Mouse (Mus musculus) limb, embryonic 15.5 days (tissue): ENCODE measurements around the gene Neurl4. TPM values are rescaled to one million over a fixed set of nuclear protein-coding genes. Genes with fewer than 3 reads are reported as not detected.

Experiments used
- ATAC-seq: fragments of 200-750 bp; cut with Nextera tagmentation; 2 replicates; pipeline ENCODE4 v1.8.0; 2017; ENCODE audit warnings: low read depth, moderate TSS enrichment; ENCODE audit not compliant: insufficient number of reproducible peaks, low FRiP score, low TSS enrichment
- H3K27ac ChIP-seq: fragments of 300-500 bp; sonication (generic); 2 replicates; pipeline ENCODE4 v1.5.1; 2015; ENCODE audit warnings: moderate library complexity, mild to moderate bottlenecking, inconsistent platforms
- H3K27me3 ChIP-seq: fragments of 300-500 bp; sonication (generic); 2 replicates; pipeline ENCODE4 v1.6.1; 2015; ENCODE audit warnings: inconsistent platforms
- H3K36me3 ChIP-seq: fragments of 300-500 bp; sonication (generic); 2 replicates; pipeline ENCODE4 v1.6.1; 2015; ENCODE audit warnings: inconsistent platforms
- H3K4me1 ChIP-seq: fragments of 300-500 bp; sonication (generic); 2 replicates; pipeline ENCODE4 v1.6.1; 2015; ENCODE audit warnings: inconsistent platforms
- H3K4me2 ChIP-seq: fragments of 300-500 bp; sonication (generic); 2 replicates; pipeline ENCODE4 v1.6.1; 2015; ENCODE audit warnings: mild to moderate bottlenecking, inconsistent platforms
- H3K4me3 ChIP-seq: fragments of 300-500 bp; sonication (generic); 2 replicates; pipeline ENCODE4 v1.5.1; 2015; ENCODE audit warnings: mild to moderate bottlenecking, inconsistent platforms
- H3K9ac ChIP-seq: fragments of 300-500 bp; sonication (generic); 2 replicates; pipeline ENCODE4 v1.6.1; 2015; ENCODE audit warnings: inconsistent platforms
- H3K9me3 ChIP-seq: fragments of 300-500 bp; sonication (generic); 2 replicates; pipeline ENCODE4 v1.6.1; 2016; ENCODE audit warnings: inconsistent platforms
- WGBS: fragments of 180-500 bp; shearing (Covaris S2); methylation state at CpG from one replicate; pipeline ENCODE4 v1.1.7; 2015; 5-methylcytosine and 5-hydroxymethylcytosine counted together
- polyA plus RNA-seq: library from polyadenylated mRNA; unstranded; fragments of >200 nt; fragmentation: Nextera tagmentation; extraction: Ambion mirVana; gene quantifications from 2 replicates; pipeline ENCODE4 v1.2.1, GENCODE M21; 2015

The Neurl4 gene
- polyA plus RNA-seq, 1 experiment from 2014 or later, result 7.3 TPM

- H3K4me1 ChIP-seq, result peaks cover 8% of the 10 kb centered on the region
- no peak overlapping the region for H3K9ac ChIP-seq
- no peaks in the 10 kb centered on the region for H3K27me3 ChIP-seq
- peaks cover 96% of the 10 kb centered on the region for H3K36me3 ChIP-seq
- no peak overlapping the region for H3K4me2 ChIP-seq
- ATAC-seq, result no peak
- no peaks in the 10 kb centered on the region for H3K9me3 ChIP-seq
- 92% methylated on average over 11 of the region's 11 CpGs for WGBS
- no peak overlapping the region for H3K27ac ChIP-seq
- no peak overlapping the region for H3K4me3 ChIP-seq
Observed at GRCm38 (mm10) chr11:69908645-69909044, 7.8 kb downstream of the Neurl4 start.

GRCm38 (mm10) chr11:69909174-69909573 is 8.3 kb downstream of the Neurl4 start:
- H3K4me2 ChIP-seq, result no peak overlapping the region
- H3K4me3 ChIP-seq, result no peak overlapping the region
- no peak for ATAC-seq
- peaks cover 91% of the 10 kb centered on the region for H3K36me3 ChIP-seq
- H3K9ac ChIP-seq, result no peak overlapping the region
- peaks cover 9% of the 10 kb centered on the region for H3K4me1 ChIP-seq
- no peak overlapping the region for H3K27ac ChIP-seq
- no peaks in the 10 kb centered on the region for H3K27me3 ChIP-seq
- WGBS, result 88% methylated on average over 5 of the region's 5 CpGs
- no peaks in the 10 kb centered on the region for H3K9me3 ChIP-seq

DNA sequence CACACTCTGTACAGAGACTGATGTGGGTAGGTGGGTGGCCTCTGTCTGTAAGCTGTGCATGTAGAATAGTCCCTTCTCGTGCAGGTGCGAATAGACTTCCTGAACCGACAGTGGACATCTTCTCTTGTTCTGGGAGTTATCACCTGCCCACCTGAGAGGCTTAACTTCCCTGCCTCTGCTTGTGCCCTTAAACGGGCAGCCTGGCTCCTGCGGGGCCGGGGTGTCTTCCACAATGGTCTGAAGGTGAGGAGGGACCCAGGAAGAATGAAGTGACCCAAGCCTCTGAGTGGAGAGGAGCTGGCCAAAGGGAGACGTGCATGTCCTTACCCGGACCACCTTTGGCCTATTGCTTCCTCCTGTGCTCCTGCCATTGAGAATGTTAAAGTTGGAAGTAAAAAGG is 9.3 kb downstream of the Neurl4 start:
- Histone ChIP-seq H3K4me3 (no peak overlapping the region), H3K4me2 (no peak overlapping the region), H3K9me3 (no peaks in the 10 kb centered on the region), H3K27ac (no peak overlapping the region), H3K36me3 (peaks cover 86% of the 10 kb centered on the region), H3K27me3 (no peaks in the 10 kb centered on the region), H3K9ac (no peak overlapping the region), H3K4me1 (peaks cover 18% of the 10 kb centered on the region)
- WGBS, result 91% methylated on average over 8 of the region's 8 CpGs
- ATAC-seq, result no peak

DNA sequence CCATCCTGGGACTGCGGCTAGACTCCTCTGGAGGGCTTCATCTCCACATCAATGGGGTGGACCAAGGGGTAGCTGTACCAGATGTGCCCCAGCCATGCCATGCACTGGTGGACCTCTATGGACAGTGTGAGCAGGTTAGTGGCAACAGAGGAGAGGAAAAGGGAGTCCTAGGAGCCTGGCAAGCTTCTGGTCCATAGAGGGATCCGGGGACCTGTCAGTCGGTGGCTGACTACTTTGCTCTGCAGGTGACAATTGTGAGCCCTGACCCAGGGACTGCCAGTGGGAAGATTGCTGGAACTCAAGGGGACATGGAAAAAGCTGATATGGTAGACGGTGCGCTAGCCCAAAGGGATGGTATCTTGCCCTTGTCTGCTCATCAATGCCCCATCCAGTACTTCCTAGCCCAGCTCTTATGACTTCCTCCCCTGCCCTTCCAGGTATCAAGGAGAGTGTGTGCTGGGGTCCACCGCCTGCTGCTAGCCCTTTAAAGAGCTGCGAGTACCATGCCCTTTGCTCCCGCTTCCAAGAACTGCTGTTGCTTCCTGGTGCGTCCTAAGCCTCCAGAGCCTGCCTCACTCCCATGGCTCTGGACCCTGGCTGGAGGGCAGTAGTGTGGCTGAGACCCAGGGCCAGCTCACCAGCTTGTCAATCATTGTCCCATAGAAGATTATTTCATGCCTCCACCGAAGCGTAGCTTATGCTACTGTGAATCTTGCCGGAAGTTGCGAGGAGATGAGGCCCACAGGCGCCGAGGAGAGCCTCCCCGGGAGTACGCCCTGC is 10.1 kb downstream of the Neurl4 start:
- Histone ChIP-seq H3K4me3 (no peak overlapping the region), H3K27ac (no peak overlapping the region), H3K9me3 (no peaks in the 10 kb centered on the region), H3K36me3 (peaks cover 86% of the 10 kb centered on the region), H3K9ac (no peak overlapping the region), H3K27me3 (no peaks in the 10 kb centered on the region), H3K4me1 (peaks cover 26% of the 10 kb centered on the region), H3K4me2 (no peak overlapping the region)
- 91% methylated on average over 17 of the region's 17 CpGs for WGBS
- ATAC-seq, result no peak

DNA sequence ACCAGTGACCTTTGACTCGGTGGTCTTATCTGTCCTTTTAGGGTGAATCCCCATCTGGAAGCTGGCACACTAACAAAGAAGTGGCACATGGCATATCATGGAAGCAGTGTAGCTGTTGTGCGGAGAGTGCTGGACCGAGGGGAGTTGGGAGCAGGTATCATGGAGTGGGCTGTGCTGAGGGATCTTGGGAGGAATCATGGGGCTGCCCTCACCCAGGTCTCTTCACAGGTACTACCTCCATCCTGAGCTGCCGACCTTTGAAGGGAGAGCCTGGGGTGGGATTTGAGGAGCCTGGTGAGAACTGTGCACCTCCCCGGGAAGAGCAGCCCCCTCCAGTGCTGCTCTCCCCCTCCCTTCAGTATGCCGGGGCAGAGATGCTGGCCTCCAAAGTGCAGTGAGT is 10.8 kb downstream of the Neurl4 start:
- Histone ChIP-seq H3K4me3 (no peak overlapping the region), H3K4me2 (no peak overlapping the region), H3K9me3 (no peaks in the 10 kb centered on the region), H3K9ac (no peak overlapping the region), H3K27ac (no peak overlapping the region), H3K36me3 (peaks cover 86% of the 10 kb centered on the region), H3K4me1 (peaks cover 29% of the 10 kb centered on the region), H3K27me3 (no peaks in the 10 kb centered on the region)
- ATAC-seq, result no peak
- WGBS, result 88% methylated on average over 6 of the region's 6 CpGs

DNA sequence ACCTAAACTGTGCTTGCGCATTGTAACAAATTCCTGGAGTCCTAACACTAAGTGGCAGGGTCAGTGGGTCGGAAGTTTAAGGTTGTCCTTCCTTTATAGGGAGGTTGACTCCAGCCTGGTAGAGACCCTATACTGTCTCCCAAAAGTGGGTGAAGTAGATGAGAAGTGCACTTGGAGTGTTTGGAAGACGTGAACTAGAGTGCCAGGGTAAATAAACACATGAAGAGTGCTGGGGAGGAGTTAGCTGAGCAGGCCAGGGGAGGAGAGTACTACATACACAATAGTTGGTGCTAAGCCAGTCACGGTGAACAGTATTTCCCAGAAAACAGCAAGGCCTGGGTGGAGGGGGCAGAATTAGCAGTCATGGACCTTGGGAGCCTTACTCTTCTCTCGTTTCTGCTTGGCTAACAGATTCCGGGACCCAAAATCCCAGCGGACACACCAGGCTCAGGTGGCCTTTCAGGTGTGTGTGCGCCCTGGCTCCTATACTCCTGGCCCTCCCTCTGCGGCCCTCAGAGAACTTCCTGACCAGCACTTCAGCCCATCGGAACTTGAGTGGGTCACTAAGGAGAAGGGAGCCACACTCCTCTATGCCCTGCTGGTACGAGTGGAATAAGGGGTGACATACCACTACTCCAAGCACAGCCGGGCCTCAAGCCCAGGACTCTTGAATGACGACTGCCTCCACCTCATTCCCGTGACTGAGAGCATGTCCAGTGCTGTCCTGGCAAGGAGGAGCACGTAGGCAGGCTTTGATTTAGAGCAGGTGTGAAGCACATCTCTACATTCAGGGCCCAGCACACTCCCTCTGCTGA is 12.1 kb downstream of the Neurl4 start:
- Histone ChIP-seq H3K4me3 (peak overlapping the region; percentile 70), H3K9me3 (no peaks in the 10 kb centered on the region), H3K36me3 (peaks cover 86% of the 10 kb centered on the region), H3K4me2 (peak overlapping the region; percentile 82), H3K4me1 (peaks cover 29% of the 10 kb centered on the region), H3K27ac (peak overlapping the region; percentile 88), H3K27me3 (no peaks in the 10 kb centered on the region), H3K9ac (no peak overlapping the region)
- ATAC-seq, result no peak
- 75% methylated on average over 15 of the region's 15 CpGs for WGBS

GRCm38 (mm10) chr11:69913554-69914371 is 12.9 kb downstream of the Neurl4 start, which contains the start of gene Gps2:
Gene Gps2 (plus strand): TSS chr11:69913888.
- WGBS, result 1% methylated on average over 60 of the region's 61 CpGs
- ATAC-seq, result peak; percentile 83

GRCm38 (mm10) chr11:69914372-69914764 is 13.5 kb downstream of the Neurl4 start:
- peak; percentile 9; the same call in 1 of the 2 replicates for ATAC-seq
- peak overlapping the region; percentile 71 for H3K9ac ChIP-seq
- WGBS, result under 1% methylated on average over 17 of the region's 17 CpGs

More at GRCm38 (mm10) chr11:69913554-69914371, 12.9 kb downstream of the Neurl4 start, which contains the start of gene Gps2:
- H3K27ac ChIP-seq, result peak within 1 kb of the TSS; percentile 88
- H3K9me3 ChIP-seq, result no peaks in the 10 kb centered on the region
- H3K9ac ChIP-seq, result peak within 1 kb of the TSS; percentile 71
- H3K27me3 ChIP-seq, result no peaks in the 10 kb centered on the region
- H3K4me2 ChIP-seq, result peak within 1 kb of the TSS; percentile 82
- H3K36me3 ChIP-seq, result peaks cover 86% of the 10 kb centered on the region
- peak within 1 kb of the TSS; percentile 70 for H3K4me3 ChIP-seq
- H3K4me1 ChIP-seq, result peaks cover 32% of the 10 kb centered on the region

DNA sequence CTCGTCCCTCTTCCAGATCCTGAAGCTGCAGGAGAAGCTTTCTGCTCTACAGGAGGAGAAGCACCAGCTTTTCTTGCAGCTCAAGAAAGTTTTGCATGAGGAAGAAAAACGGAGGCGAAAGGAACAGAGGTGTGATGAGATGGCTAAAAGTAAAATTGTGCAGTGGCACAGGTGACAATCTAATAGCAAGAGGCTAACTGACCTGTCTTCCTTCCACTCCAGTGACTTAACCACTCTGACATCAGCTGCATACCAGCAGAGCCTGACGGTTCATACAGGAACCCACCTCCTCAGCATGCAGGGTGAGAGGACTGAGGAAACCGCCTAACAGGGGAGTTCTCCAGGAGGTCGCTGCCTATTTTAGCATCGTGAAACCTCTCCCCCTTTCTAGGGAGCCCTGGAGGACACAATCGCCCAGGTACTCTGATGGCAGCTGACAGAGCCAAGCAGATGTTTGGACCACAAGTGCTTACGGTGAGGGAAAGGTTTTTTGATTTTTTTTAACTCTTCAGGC is 14.1 kb downstream of the Neurl4 start:
- Histone ChIP-seq H3K36me3 (peaks cover 77% of the 10 kb centered on the region), H3K4me3 (peak overlapping the region; percentile 70), H3K9ac (peak overlapping the region; percentile 71; the same call in 1 of the 2 replicates), H3K9me3 (no peaks in the 10 kb centered on the region), H3K4me1 (peaks cover 42% of the 10 kb centered on the region), H3K4me2 (peak overlapping the region; percentile 82), H3K27ac (no peak overlapping the region), H3K27me3 (no peaks in the 10 kb centered on the region)
- ATAC-seq, result no peak
- 32% methylated on average over 9 of the region's 9 CpGs for WGBS

More at GRCm38 (mm10) chr11:69914372-69914764, 13.5 kb downstream of the Neurl4 start:
- Histone ChIP-seq H3K9me3 (no peaks in the 10 kb centered on the region), H3K4me1 (peaks cover 38% of the 10 kb centered on the region), H3K36me3 (peaks cover 83% of the 10 kb centered on the region), H3K4me3 (peak overlapping the region; percentile 70), H3K27me3 (no peaks in the 10 kb centered on the region), H3K4me2 (peak overlapping the region; percentile 82), H3K27ac (peak overlapping the region; percentile 88)

DNA sequence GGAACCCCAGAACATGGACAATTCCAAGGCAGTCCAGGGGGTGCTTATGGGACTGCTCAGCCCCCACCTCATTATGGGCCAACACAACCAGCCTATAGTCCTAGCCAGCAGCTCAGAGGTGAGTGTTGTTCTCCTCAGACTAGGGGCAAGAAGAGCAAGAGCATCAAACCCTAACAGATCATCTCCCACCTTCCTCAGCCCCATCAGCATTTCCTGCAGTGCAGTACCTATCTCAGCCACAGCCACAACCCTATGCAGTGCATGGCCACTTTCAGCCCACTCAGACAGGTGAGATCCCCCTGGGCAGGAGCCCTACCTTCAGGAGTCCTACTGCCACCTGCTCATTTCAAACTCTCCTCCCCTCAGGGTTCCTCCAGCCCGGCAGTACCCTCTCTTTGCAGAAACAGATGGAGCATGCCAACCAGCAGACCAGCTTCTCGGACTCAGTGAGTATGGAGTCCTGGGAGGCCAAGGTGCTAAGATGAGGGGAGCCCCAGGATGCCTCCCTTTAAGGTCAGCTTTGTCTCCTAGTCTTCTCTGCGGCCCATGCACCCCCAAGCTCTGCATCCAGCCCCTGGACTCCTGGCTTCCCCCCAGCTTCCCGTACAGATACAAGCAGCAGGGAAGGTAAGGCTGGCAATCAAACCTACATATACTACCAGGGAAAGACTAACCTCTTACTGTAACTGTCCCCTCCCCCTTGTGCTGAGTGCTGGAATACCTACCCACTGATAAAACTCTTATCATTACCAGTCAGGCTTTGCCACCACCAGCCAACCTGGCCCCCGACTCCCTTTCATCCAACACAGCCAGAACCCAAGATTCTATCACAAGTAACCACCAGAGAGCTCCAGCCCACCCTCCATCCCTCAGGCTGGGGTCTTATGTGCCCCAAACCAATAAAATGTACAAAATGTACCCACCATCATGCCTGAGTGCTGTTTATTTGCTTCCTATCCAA is 15.1 kb downstream of the Neurl4 start:
- no peak for ATAC-seq
- 0 out of 2 replicates have a peak overlapping the region, but pooled peaks have one; percentile 82 for H3K4me2 ChIP-seq
- H3K9ac ChIP-seq, result no peak overlapping the region
- no peaks in the 10 kb centered on the region for H3K27me3 ChIP-seq
- 55% methylated on average over 5 of the region's 5 CpGs for WGBS
- no peak overlapping the region for H3K27ac ChIP-seq
- peaks cover 67% of the 10 kb centered on the region for H3K36me3 ChIP-seq
- 0 out of 2 replicates have a peak overlapping the region, but pooled peaks have one; percentile 70 for H3K4me3 ChIP-seq
- H3K9me3 ChIP-seq, result no peaks in the 10 kb centered on the region
- peaks cover 42% of the 10 kb centered on the region for H3K4me1 ChIP-seq
